Mouse (Mus musculus): ENCODE data around the gene Xlr5a. TPM values are rescaled to one million over a fixed set of nuclear protein-coding genes. Genes with fewer than 3 reads are reported as not detected.
"Not testable (repeated sequence)": the region's sequence is repeated elsewhere in the genome, so short reads cannot be mapped to it uniquely, and the experiment has no call there.

Xlr5a gene
- polyA plus RNA-seq, 1 experiment from 2014 or later, result not detected

DNA sequence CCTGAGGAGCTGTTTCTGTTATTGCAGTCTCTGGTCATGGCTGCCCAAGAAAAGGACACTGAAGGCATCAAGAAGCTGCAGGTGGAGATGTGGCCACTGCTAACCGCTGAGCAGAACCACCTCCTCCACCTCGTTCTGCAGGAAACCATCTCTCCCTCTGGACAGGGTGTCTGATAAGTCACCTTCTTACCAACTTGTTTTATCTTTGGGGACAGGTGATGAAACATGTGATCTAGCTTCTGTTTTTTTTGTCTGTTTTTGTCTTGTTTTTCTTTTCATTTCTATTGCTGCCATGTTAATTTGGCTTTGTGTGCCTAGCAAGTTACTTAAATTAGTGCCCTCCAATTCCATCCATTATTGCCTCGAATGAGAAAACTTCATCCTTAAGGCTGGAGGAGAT is 63.5 kb downstream of the Xlr5a start:
- no peak for DNase-seq (ENCODE audit: low spot score)
- Histone ChIP-seq H3K4me3 (peak overlapping the region; percentile 72), H3K27ac (peak overlapping the region; percentile 89), H3K4me1 (replicated peaks) (0 out of 2 replicates have a peak, but pooled peaks cover 7% of the 10 kb centered on the region), H3K36me3 (no peaks in the 10 kb centered on the region), H3K27me3 (ENCODE audit: insufficient read depth, poor library complexity, severe bottlenecking) (peaks cover 10% of the 10 kb centered on the region), H3K9me3 (peaks cover 4% of the 10 kb centered on the region; the same call in 1 of the 2 replicates)
- WGBS, result 39% methylated on average over 3 of the region's 3 CpGs

DNA sequence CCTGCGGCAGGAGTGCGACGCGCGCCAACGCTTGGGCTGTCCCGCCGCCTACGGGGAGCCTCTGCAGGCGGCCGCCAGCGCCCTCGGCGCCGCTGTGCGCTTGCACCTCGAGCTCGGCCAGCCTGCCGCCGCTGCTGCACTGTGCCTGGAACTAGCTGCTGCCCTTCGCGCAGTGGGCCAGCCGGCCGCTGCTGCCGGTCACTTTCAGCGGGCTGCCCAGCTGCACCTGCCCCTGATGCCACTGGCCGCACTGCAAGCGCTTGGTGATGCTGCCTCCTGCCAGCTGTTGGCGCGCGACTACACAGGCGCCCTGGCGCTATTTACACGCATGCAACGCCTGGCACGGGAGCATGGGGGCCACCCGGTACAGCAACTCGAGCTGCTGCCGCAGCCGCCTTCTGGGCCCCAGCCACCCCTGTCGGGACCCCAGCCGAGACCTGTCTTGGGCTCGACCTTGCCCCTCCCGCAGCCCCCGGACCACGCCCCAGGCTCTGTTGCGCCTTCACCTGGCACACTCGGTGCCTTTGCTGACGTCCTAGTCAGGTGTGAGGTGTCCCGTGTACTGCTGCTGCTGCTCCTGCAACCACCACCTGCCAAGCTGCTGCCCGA is 64.1 kb downstream of the Xlr5a start:
- Histone ChIP-seq H3K36me3 (no peaks in the 10 kb centered on the region), H3K27ac (peak overlapping the region; percentile 89), H3K27me3 (ENCODE audit: insufficient read depth, poor library complexity, severe bottlenecking) (peaks cover 10% of the 10 kb centered on the region), H3K9me3 (peaks cover 4% of the 10 kb centered on the region; the same call in 1 of the 2 replicates), H3K4me1 (replicated peaks) (0 out of 2 replicates have a peak, but pooled peaks cover 7% of the 10 kb centered on the region), H3K4me3 (peak overlapping the region; percentile 72)
- DNase-seq (ENCODE audit: low spot score), result peak; percentile 36
- 16% methylated on average over 51 of the region's 51 CpGs for WGBS

DNA sequence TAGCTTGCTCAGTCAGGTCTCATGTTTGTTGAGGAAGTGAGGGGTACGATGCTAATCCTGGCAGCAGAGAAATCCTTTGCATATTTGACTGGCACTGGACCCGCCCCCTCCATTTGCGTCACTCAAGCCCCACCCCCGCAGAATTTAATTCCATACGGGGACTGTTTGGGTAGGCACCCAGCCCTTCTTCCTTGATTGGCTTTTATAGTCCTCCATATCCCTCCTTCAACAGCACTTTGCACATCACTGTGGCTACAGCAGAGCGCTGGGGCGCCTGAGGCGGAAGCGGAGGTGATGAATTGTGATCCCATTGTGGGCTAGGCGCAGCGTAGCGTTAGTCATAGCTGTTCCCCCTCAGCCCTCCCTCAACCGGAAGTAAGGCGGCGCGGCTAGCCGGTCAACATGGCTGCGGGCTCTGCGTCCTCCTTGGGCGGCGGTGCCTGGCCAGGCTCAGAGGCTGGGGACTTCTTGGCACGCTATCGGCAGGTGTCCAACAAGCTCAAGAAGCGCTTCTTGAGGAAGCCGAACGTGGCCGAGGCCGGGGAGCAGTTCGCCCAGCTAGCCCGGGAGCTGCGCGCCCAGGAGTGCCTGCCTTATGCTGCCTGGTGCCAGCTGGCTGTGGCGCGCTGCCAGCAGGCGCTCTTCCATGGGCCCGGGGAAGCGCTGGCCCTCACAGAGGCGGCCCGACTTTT is 64.7 kb downstream of the Xlr5a start, which contains the start of gene F8a:
Gene F8a (plus strand): TSS at position 378 of the 692 bp plus-strand sequence.
- Histone ChIP-seq H3K36me3 (no peaks in the 10 kb centered on the region), H3K27me3 (ENCODE audit: insufficient read depth, poor library complexity, severe bottlenecking) (peaks cover 10% of the 10 kb centered on the region), H3K9me3 (peaks cover 4% of the 10 kb centered on the region; the same call in 1 of the 2 replicates), H3K4me3 (peak within 1 kb of the TSS; percentile 72), H3K27ac (peak within 1 kb of the TSS; percentile 89), H3K4me1 (replicated peaks) (0 out of 2 replicates have a peak, but pooled peaks cover 7% of the 10 kb centered on the region)
- DNase-seq (ENCODE audit: low spot score), result peak; percentile 83
- 18% methylated on average over 39 of the region's 39 CpGs for WGBS

DNA sequence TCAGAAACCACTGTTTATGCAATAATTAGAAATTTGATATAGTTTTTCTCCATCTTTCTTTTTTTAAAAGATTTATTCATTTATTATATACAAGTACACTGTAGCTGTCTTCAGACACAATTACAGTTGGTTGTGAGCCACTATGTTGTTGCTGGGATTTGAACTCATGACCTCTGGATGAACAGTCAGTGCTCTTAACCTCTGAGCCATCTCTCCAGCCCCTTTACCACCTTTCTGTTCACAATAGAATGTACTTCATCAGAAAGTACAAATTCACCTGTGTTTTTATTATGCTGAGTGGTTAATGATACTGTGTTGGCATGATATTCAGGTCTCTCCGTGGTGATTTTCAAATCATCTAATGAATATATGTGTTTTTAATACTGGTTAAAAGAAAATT is 67.4 kb downstream of the Xlr5a start:
- peaks cover 4% of the 10 kb centered on the region; the same call in 1 of the 2 replicates for H3K9me3 ChIP-seq
- H3K36me3 ChIP-seq, result no peaks in the 10 kb centered on the region
- peaks cover 10% of the 10 kb centered on the region for H3K27me3 ChIP-seq (ENCODE audit: insufficient read depth, poor library complexity, severe bottlenecking)
- no peak overlapping the region for H3K4me3 ChIP-seq
- H3K27ac ChIP-seq, result no peak overlapping the region
- DNase-seq (ENCODE audit: low spot score), result no peak
- 61% methylated on average over 1 of the region's 1 CpGs for WGBS
- H3K4me1 ChIP-seq (replicated peaks), result 0 out of 2 replicates have a peak, but pooled peaks cover 7% of the 10 kb centered on the region

DNA sequence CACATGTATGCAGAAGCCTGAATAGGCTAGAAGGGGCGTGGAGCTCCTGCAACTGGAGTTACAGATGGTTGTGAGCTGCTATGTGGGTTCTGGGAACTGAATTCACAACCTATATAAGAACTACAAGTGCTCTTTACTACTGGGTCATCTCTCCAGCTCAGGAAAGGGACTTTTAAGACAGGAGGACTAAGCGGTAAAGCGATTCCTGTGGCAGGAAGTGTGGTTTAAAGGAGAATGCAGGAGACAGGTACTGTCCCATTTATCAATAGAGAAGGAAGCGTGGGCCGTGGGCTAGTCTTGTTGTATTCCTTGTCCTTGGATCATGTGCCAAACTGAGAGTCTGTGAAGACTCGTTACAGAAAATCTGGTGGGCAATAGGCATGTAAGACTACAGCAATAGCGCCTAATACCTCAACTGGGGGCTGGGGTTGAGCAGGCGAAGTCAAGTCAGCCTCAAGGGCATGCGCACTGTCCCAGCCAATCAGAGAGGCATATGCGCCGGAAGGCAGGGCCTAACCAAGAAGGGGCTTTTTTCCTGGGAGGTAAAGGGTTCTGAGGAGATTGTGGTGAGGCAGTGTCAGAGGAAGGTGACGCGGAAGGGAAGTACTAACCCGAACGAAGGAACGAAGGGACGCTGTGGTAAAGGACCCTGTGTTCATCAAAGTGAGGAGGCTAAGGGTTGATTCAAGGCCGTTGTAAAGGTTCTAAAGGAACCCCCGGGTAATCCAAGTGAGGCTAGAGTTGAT is 78.8 kb downstream of the Xlr5a start, which contains the start of gene Xlr4b:
Gene Xlr4b (plus strand): TSS at position 515 of the 746 bp plus-strand sequence.
- not testable (repeated sequence) for H3K27ac ChIP-seq; H3K4me3 ChIP-seq; H3K4me1 ChIP-seq (replicated peaks); DNase-seq (ENCODE audit: low spot score); H3K27me3 ChIP-seq (ENCODE audit: insufficient read depth, poor library complexity, severe bottlenecking); H3K36me3 ChIP-seq; H3K9me3 ChIP-seq
- 83% methylated on average over 19 of the region's 19 CpGs for WGBS

DNA sequence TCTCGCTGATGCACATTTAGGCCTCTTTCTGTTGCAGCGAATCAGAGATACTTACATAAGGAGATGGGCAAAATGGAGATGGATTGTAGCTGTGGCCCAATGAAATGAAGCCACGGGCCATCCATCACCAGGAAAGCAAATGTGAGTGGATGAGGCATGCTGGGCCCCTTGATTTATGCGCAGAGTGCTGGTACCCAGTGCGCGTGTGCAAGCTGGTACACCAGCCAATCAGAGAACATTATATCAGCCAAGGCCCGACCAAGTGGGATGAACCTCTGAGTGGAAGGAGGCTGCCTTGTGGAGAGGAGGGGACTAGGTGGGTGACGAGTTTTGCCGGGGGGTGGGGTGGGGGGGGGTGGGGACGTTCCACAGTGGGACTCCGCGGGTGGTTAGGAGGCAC is 100.8 kb downstream of the Xlr5a start, which contains the start of gene Xlr3b:
Gene Xlr3b (plus strand): TSS at position 274 of the 400 bp plus-strand sequence.
- H3K27me3 ChIP-seq (ENCODE audit: insufficient read depth, poor library complexity, severe bottlenecking); H3K27ac ChIP-seq; H3K9me3 ChIP-seq; H3K36me3 ChIP-seq; H3K4me3 ChIP-seq; H3K4me1 ChIP-seq (replicated peaks); DNase-seq (ENCODE audit: low spot score): not testable (repeated sequence)
- 78% methylated on average over 12 of the region's 12 CpGs for WGBS

DNA sequence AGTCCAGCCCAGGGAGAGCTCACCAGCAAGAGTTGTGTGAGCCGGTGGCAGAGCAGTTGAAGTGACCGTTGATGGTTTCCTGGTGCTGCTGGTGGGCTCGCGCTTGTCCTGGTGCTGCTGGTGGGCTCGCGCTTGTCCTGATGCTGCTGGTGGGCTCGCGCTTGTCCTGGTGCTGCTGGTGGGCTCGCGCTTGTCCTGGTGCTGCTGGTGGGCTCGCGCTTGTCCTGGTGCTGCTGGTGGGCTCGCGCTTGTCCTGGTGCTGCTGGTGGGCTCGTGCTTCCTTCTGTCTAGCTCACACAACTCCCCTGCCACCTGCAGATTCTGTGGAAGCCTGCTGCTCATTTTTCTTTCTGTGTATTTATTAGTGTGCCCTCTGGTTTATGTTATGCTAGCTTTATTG is 115.9 kb downstream of the Xlr5a start, which contains the start of gene Spin2d:
Gene Spin2d (minus strand): TSS at position 101 of the 400 bp plus-strand sequence.
- H3K27ac ChIP-seq; H3K4me3 ChIP-seq; H3K36me3 ChIP-seq; H3K27me3 ChIP-seq (ENCODE audit: insufficient read depth, poor library complexity, severe bottlenecking); H3K4me1 ChIP-seq (replicated peaks); DNase-seq (ENCODE audit: low spot score); H3K9me3 ChIP-seq: not testable (repeated sequence)
- 79% methylated on average over 8 of the region's 15 CpGs for WGBS

DNA sequence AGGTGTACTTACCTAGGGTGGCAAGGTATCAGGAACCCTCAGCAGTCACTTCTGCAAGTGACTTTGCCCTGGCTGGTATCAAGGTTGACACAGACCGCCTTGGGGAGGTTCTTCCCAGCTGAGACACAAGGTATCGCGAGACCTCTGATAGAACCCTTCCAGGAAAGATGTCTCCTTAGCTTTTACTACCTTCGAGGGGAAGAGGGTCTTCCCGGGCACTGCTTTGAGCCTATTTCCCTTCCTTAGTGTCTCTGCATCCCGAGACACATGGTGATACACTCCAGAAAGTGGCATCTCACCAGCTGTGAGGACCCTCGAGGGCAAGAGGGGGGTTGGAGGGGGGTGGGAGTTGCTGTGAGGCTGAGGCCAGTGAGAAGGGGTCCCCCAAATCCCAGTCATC is 143.4 kb downstream of the Xlr5a start, which contains the start of gene DXBay18:
Gene DXBay18 (minus strand): TSS at position 101 of the 400 bp plus-strand sequence.
- H3K27me3 ChIP-seq (ENCODE audit: insufficient read depth, poor library complexity, severe bottlenecking); H3K9me3 ChIP-seq; H3K4me1 ChIP-seq (replicated peaks); H3K27ac ChIP-seq; H3K4me3 ChIP-seq; H3K36me3 ChIP-seq; DNase-seq (ENCODE audit: low spot score): not testable (repeated sequence)
- WGBS, result no CpG with 5 or more reads among the region's 7 CpGs

DNA sequence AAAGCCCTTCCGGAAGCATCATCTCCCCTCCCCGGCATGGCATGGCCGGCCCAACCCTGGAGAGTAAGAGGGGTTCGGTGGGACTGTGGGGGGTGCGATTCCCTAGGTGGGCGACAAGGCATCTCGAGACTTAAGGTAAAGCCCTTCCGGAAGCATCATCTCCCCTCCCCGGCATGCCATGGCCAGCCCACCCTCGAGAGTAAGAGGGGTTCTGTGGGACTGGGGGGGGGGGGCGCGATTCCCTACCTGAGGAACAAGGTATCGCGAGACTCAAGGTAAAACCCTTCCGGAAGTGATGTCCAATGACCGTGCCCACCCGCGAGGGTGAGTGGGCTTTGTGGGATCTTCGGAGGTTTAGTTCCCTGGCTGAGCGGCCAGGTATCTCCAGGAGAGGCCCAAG is 144.3 kb downstream of the Xlr5a start, which contains the start of gene Xlr5b:
Gene Xlr5b (plus strand): TSS at position 301 of the 400 bp plus-strand sequence.
- not testable (repeated sequence) for H3K4me3 ChIP-seq; H3K4me1 ChIP-seq (replicated peaks); H3K9me3 ChIP-seq; H3K36me3 ChIP-seq; H3K27ac ChIP-seq; DNase-seq (ENCODE audit: low spot score); H3K27me3 ChIP-seq (ENCODE audit: insufficient read depth, poor library complexity, severe bottlenecking)
- no CpG with 5 or more reads among the region's 20 CpGs for WGBS

DNA sequence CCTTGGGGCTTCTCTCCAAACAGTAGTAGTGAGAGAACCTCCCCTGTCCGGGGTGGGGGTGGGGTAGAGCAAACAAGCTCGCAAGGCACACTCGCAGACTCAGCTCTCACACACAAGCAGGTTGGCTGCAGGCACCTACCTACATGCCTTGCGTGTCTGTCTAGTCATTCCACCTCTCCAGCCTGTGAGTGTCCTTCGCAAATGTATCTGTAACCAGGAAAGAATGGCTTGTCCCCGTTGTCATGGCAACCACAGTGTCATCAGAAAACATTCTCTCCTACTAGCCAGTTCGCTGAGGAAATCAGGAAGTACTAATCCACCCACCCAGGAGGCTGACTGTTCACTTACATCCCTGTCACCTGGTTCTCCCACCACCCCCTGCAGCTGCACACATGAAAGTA is 149.6 kb downstream of the Xlr5a start:
- H3K9me3 ChIP-seq; H3K36me3 ChIP-seq; H3K4me3 ChIP-seq; H3K27ac ChIP-seq; DNase-seq (ENCODE audit: low spot score); H3K4me1 ChIP-seq (replicated peaks); H3K27me3 ChIP-seq (ENCODE audit: insufficient read depth, poor library complexity, severe bottlenecking): not testable (repeated sequence)
- WGBS, result no CpG with 5 or more reads among the region's 7 CpGs

DNA sequence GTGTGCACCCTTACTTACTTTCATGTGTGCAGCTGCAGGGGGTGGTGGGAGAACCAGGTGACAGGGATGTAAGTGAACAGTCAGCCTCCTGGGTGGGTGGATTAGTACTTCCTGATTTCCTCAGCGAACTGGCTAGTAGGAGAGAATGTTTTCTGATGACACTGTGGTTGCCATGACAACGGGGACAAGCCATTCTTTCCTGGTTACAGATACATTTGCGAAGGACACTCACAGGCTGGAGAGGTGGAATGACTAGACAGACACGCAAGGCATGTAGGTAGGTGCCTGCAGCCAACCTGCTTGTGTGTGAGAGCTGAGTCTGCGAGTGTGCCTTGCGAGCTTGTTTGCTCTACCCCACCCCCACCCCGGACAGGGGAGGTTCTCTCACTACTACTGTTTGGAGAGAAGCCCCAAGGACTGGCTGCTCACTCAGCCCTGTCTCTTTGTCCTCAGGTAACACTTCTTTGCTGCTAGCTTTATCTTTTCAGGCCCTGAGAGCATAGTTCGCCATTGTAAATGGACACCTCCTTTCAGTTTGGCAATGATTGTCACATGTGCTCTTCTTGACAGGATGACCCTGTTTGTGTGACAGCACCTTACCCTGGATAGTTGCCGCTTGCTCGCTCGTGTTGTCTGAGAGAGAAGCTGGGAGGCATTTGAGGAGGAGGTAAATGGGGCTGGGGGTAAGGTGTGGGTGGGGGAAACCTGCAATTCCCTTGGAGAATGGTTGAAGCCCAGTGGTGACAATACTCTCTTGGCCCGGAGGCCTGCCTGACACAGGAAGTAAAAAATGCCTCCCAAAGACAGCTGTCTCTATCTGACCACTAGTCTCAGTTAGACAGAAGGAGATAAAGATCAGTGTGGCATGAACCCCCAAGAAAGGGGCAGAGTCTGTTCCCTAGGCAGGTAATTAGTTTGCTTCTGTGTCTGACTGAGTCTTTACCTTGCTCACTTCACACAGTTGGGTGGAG is 169.6 kb downstream of the Xlr5a start:
- not testable (repeated sequence) for DNase-seq (ENCODE audit: low spot score); H3K27ac ChIP-seq; H3K4me1 ChIP-seq (replicated peaks); H3K4me3 ChIP-seq; H3K9me3 ChIP-seq; H3K27me3 ChIP-seq (ENCODE audit: insufficient read depth, poor library complexity, severe bottlenecking); H3K36me3 ChIP-seq
- WGBS, result no CpG with 5 or more reads among the region's 12 CpGs

DNA sequence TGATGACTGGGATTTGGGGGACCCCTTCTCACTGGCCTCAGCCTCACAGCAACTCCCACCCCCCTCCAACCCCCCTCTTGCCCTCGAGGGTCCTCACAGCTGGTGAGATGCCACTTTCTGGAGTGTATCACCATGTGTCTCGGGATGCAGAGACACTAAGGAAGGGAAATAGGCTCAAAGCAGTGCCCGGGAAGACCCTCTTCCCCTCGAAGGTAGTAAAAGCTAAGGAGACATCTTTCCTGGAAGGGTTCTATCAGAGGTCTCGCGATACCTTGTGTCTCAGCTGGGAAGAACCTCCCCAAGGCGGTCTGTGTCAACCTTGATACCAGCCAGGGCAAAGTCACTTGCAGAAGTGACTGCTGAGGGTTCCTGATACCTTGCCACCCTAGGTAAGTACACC is 176.0 kb downstream of the Xlr5a start, which contains the start of gene Gm14685:
Gene Gm14685 (plus strand): TSS at position 301 of the 400 bp plus-strand sequence.
- not testable (repeated sequence) for H3K27me3 ChIP-seq (ENCODE audit: insufficient read depth, poor library complexity, severe bottlenecking); DNase-seq (ENCODE audit: low spot score); H3K4me3 ChIP-seq; H3K27ac ChIP-seq; H3K36me3 ChIP-seq; H3K4me1 ChIP-seq (replicated peaks); H3K9me3 ChIP-seq
- no CpG with 5 or more reads among the region's 7 CpGs for WGBS

All from hindbrain, embryonic 10.5 days (tissue).